Mouse (Mus musculus) liver, embryonic 12.5 days (tissue): ENCODE measurements around the gene Crcp. TPM values are rescaled to one million over a fixed set of nuclear protein-coding genes. Genes with fewer than 3 reads are reported as not detected.

Source experiments
- ATAC-seq: fragments of 200-750 bp; cut with Nextera tagmentation; 2 replicates; pipeline ENCODE4 v1.8.0; 2017; ENCODE audit warnings: moderate number of reproducible peaks, mild to moderate bottlenecking, moderate library complexity
- H3K27ac ChIP-seq: fragments of 300-500 bp; sonication (generic); 2 replicates; pipeline ENCODE4 v1.5.1; 2016; ENCODE audit warnings: mild to moderate bottlenecking
- H3K27me3 ChIP-seq: fragments of 300-500 bp; sonication (generic); replicated peaks from 2 replicates; pipeline ENCODE4 v1.6.1; 2016; ENCODE audit warnings: mild to moderate bottlenecking, moderate library complexity
- H3K36me3 ChIP-seq: fragments of 300-500 bp; sonication (generic); 2 replicates; pipeline ENCODE4 v1.6.1; 2016; ENCODE audit warnings: mild to moderate bottlenecking, moderate library complexity
- H3K4me1 ChIP-seq: fragments of 300-500 bp; sonication (generic); 2 replicates; pipeline ENCODE4 v1.6.1; 2016
- H3K4me2 ChIP-seq: fragments of 300-500 bp; sonication (generic); 2 replicates; pipeline ENCODE4 v1.6.1; 2016; ENCODE audit warnings: mild to moderate bottlenecking, moderate library complexity
- H3K4me3 ChIP-seq: fragments of 300-500 bp; sonication (generic); 2 replicates; pipeline ENCODE4 v1.5.1; 2016; ENCODE audit warnings: mild to moderate bottlenecking, moderate library complexity
- H3K9ac ChIP-seq: fragments of 300-500 bp; sonication (generic); 2 replicates; pipeline ENCODE4 v1.6.1; 2016; ENCODE audit warnings: mild to moderate bottlenecking, moderate library complexity
- H3K9me3 ChIP-seq: fragments of 300-500 bp; sonication (generic); replicated peaks from 2 replicates; pipeline ENCODE4 v1.6.1; 2016; ENCODE audit warnings: mild to moderate bottlenecking, moderate library complexity
- WGBS: fragments of 180-500 bp; shearing (Covaris S2); methylation state at CpG from one replicate; pipeline ENCODE4 v1.1.7; 2016; ENCODE audit not compliant: insufficient replicate concordance; 5-methylcytosine and 5-hydroxymethylcytosine counted together
- polyA plus RNA-seq: library from polyadenylated mRNA; unstranded; fragments of >200 nt; fragmentation: Nextera tagmentation; extraction: Ambion mirVana; gene quantifications from 2 replicates; pipeline ENCODE4 v1.2.1, GENCODE M21; 2016

Crcp gene
- polyA plus RNA-seq, 1 experiment from 2014 or later, result 34.7 TPM

DNA sequence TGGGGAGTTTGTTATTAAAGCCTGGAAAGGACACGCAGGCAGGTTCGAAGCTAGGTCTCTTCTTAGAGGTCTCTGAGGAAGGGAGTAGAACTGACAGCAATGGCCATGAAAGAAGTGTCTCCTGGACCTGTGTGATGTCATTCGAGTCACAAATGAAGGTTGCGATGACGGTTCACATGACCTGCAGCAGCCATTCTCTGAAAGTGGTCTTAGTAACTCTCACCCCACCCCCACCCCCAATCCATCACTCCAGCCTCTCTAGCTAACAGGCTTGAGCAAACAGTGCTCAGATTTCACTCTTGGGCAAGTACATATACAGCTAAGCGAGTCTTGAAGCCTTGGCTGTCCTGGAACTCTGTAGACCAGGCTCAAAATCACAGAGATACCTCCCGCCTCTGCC lies 25.9 kb upstream of the Crcp start:
- Histone ChIP-seq H3K27ac (peak overlapping the region; percentile 79), H3K9me3 (no peaks in the 10 kb centered on the region), H3K27me3 (no peaks in the 10 kb centered on the region), H3K4me2 (peak overlapping the region; percentile 77), H3K4me3 (peak overlapping the region; percentile 73), H3K36me3 (peaks cover 23% of the 10 kb centered on the region), H3K9ac (peak overlapping the region; percentile 82), H3K4me1 (peaks cover 34% of the 10 kb centered on the region)
- ATAC-seq, result no peak
- WGBS, result 51% methylated on average over 7 of the region's 7 CpGs

DNA sequence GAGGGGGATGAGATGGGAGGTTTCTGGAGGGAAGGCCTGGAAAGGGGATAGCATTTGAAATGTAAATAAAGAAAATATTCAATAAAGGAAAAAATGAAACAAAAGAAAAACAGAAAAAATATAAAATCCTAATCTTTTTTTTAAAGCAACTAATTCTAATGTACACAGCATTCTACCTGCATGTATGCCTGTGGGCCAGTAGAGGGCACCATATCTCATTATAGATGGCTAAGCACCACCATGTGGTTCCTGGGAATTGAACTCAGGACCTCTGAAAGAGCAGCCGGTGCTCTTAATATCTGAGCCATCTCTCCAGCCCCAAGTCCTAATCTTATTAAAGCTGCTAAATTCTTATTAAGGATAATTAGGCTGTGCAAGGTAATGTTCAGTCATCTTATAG lies 21.7 kb upstream of the Crcp start:
- Histone ChIP-seq H3K27ac (no peak overlapping the region), H3K4me1 (peaks cover 14% of the 10 kb centered on the region), H3K27me3 (no peaks in the 10 kb centered on the region), H3K4me3 (no peak overlapping the region), H3K9me3 (peaks cover 15% of the 10 kb centered on the region), H3K36me3 (peaks cover 23% of the 10 kb centered on the region), H3K9ac (no peak overlapping the region), H3K4me2 (no peak overlapping the region)
- ATAC-seq, result no peak
- WGBS, result 69% methylated on average over 1 of the region's 1 CpGs

DNA sequence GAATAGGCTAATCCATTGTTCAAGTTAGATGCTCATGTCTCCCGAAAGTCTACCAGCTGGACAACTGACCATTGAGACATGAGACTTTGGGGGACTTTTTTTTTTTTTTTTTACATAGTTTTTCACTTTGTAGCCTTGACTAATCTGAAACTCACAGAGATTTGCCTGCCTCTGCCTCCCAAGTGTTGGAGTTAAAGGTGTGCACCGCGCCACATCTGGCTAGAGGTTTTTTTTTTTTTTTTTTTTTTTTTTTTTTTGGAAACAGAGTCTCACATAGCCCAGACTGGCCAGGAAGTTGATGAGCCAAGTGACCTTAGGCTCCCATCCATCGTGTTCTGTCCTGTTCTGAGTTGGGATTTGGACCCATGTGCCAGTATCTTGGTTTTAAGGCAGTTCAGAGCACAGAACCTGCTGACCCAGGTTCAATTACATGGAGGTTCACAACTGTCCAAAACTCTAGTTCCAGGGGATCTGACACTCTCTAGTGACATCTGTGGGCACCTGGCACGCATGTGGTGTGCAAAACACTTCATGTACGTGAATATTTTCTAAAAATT lies 21.0 kb upstream of the Crcp start:
- Histone ChIP-seq H3K36me3 (peaks cover 30% of the 10 kb centered on the region), H3K9ac (no peak overlapping the region), H3K4me2 (no peak overlapping the region), H3K27ac (no peak overlapping the region), H3K27me3 (no peaks in the 10 kb centered on the region), H3K4me3 (no peak overlapping the region), H3K9me3 (peaks cover 15% of the 10 kb centered on the region), H3K4me1 (peaks cover 13% of the 10 kb centered on the region)
- ATAC-seq, result no peak
- WGBS, result 64% methylated on average over 6 of the region's 6 CpGs

DNA sequence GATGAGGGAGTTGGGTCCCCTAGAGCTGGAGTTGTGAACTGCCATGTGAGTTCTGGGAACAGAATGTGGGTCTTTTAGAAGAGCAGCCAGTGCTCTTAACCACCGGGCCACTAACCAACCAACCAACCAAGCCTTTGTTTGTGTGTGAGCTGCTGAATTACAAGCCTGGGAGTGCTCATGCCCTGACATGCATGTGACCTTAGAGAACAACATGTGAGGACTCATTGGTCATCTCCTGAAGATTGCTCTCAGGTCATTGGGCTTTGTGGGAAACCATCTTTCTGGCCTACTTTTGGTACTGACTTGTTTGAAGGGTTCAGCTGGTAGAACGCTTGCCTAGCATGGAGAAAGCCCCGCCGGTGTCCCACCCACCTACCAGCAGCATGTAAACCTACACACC lies 19.3 kb upstream of the Crcp start:
- H3K36me3 ChIP-seq, result peaks cover 41% of the 10 kb centered on the region
- H3K4me1 ChIP-seq, result peaks cover 8% of the 10 kb centered on the region
- H3K4me3 ChIP-seq, result no peak overlapping the region
- peaks cover 15% of the 10 kb centered on the region for H3K9me3 ChIP-seq
- H3K27ac ChIP-seq, result no peak overlapping the region
- no peaks in the 10 kb centered on the region for H3K27me3 ChIP-seq
- ATAC-seq, result no peak
- 82% methylated on average over 4 of the region's 4 CpGs for WGBS
- H3K4me2 ChIP-seq, result no peak overlapping the region
- no peak overlapping the region for H3K9ac ChIP-seq

DNA sequence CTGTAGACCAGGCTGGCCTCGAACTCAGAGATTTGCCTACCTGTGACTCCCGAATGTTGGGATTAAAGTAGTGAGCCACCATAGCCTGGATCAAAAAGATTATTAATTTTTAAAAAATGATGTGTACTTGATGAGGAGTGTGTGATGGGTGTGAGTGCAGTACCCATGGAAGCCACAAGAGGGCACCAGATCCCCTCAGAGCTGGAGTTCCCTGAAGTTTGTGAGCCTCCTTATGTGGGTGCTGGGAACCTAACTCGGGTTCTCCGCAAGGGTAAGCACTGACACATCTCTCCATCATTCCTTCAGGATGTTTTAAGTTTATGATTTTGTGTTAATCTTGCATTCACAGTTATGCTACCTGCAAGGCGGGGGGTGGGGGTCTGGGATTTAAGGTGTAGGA lies 18.1 kb upstream of the Crcp start:
- H3K27ac ChIP-seq, result no peak overlapping the region
- ATAC-seq, result no peak
- H3K27me3 ChIP-seq, result no peaks in the 10 kb centered on the region
- peaks cover 8% of the 10 kb centered on the region for H3K4me1 ChIP-seq
- peaks cover 53% of the 10 kb centered on the region for H3K36me3 ChIP-seq
- no peak overlapping the region for H3K4me3 ChIP-seq
- WGBS, result 81% methylated on average over 5 of the region's 5 CpGs
- H3K4me2 ChIP-seq, result no peak overlapping the region
- peaks cover 15% of the 10 kb centered on the region for H3K9me3 ChIP-seq
- no peak overlapping the region for H3K9ac ChIP-seq

DNA sequence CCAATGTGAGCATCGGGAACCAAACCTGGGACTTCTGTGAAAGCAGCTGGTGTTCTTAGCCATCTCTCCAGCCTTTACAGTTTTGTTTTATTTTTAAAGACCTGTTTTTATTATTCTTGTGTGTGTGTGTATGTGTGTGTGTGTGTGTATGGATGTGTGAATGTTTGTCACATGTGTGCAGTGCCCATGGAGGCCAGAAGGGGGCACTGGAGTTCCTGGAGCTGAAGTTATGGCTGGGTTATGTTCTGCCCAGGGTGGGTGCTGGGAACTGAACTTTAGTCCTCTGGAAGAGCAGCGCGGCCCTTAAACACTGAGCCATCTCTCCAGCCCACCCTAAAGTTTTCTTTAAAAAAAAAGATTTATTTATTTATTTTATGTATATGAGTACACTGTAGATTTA lies 14.0 kb upstream of the Crcp start:
- peaks cover 73% of the 10 kb centered on the region for H3K36me3 ChIP-seq
- whole genome bisulfite sequencing, result 92% methylated on average over 3 of the region's 3 CpGs

DNA sequence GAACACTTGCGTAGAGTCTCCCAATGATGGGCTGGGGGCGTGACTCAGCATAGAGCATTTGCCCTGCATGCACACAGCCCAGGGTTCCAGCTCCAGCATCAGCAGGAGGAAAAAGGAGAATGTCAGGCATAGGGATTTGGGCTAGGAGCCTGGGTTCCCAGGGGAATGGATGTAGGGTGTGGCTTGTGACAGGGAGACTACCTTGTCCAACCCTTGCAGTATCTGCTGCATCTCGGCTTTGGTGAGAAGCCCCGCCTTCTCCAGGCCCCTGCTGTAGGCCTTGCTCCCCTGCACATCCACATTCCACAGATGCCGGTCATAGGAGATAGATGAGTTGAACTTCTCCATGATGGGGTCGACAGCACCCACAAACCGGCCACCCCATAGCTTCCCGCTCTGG lies 9.6 kb upstream of the Crcp start:
- Histone ChIP-seq H3K36me3 (peaks cover 35% of the 10 kb centered on the region), H3K27me3 (no peaks in the 10 kb centered on the region), H3K4me1 (peaks cover 27% of the 10 kb centered on the region), H3K9me3 (no peaks in the 10 kb centered on the region), H3K4me2 (no peak overlapping the region), H3K9ac (no peak overlapping the region), H3K27ac (no peak overlapping the region), H3K4me3 (no peak overlapping the region)
- WGBS, result 68% methylated on average over 8 of the region's 8 CpGs
- no peak for ATAC-seq

More for the DNA sequence above, 14.0 kb upstream of the Crcp start:
- H3K9ac ChIP-seq, result no peak overlapping the region
- H3K4me1 ChIP-seq, result peaks cover 14% of the 10 kb centered on the region
- peaks cover 15% of the 10 kb centered on the region for H3K9me3 ChIP-seq
- H3K27ac ChIP-seq, result no peak overlapping the region
- no peak overlapping the region for H3K4me3 ChIP-seq
- H3K27me3 ChIP-seq, result no peaks in the 10 kb centered on the region
- ATAC-seq, result no peak
- no peak overlapping the region for H3K4me2 ChIP-seq

DNA sequence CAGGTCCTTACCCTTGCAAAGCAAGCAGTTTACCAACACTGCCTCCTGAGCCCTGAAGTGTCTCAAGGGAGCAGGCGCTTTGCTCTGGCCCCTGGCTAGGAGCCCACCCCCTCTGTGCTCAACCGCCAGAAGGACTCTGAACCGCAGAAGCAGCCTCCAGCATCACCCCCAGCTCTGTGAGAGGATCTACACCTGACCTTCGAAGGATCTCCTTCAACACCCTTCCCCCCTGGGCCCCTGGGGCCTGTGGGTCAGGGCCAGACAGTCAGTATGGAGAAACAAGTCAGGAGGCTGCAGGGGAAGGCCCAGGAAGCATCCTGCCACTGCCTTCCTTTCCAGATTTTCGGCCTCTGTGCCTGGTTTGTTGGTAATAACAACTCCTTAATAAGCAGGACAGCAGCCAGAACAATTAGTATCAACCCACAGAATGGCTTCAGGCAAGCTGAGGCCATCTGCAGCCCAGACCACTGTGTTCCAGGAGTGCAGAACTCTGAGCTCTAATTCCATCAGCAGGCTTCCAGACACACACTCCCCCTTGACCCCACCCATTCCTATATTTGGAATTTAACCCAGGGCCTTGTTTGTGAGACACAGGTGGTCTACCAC lies 7.6 kb upstream of the Crcp start:
- H3K27me3 ChIP-seq, result 0 out of 2 replicates have a peak, but pooled peaks cover 6% of the 10 kb centered on the region
- H3K4me3 ChIP-seq, result no peak overlapping the region
- 61% methylated on average over 5 of the region's 5 CpGs for WGBS
- H3K4me1 ChIP-seq, result peaks cover 24% of the 10 kb centered on the region
- no peak overlapping the region for H3K9ac ChIP-seq
- H3K27ac ChIP-seq, result peak overlapping the region; percentile 33; the same call in 1 of the 2 replicates
- no peak for ATAC-seq
- H3K9me3 ChIP-seq, result no peaks in the 10 kb centered on the region
- H3K4me2 ChIP-seq, result 0 out of 2 replicates have a peak overlapping the region, but pooled peaks have one; percentile 1
- H3K36me3 ChIP-seq, result peaks cover 16% of the 10 kb centered on the region

DNA sequence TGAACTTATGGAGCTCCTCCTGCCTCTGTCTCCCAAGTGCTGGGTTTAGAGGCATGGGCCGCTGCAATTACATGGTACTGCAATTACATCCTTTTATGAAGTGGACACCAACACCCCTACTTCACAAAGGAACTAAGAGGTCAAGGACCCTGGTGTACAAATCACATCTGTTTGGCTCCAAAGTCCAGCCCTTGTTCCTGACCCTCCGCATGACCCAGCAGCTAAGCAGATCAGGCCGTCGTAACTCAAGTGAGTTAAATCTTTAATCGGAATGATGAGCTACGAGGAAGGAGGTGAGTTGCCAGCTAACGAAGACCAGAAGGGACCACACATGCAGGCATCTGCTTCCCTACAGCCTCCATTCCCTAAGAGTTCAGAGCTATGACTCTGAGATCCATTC lies 6.7 kb upstream of the Crcp start:
- H3K27ac ChIP-seq, result no peak overlapping the region
- no peaks in the 10 kb centered on the region for H3K9me3 ChIP-seq
- 0 out of 2 replicates have a peak, but pooled peaks cover 12% of the 10 kb centered on the region for H3K27me3 ChIP-seq
- peaks cover 23% of the 10 kb centered on the region for H3K4me1 ChIP-seq
- no peak overlapping the region for H3K4me3 ChIP-seq
- 74% methylated on average over 7 of the region's 7 CpGs for WGBS
- no peak overlapping the region for H3K9ac ChIP-seq
- H3K36me3 ChIP-seq, result peaks cover 10% of the 10 kb centered on the region
- no peak for ATAC-seq
- peak overlapping the region; percentile 3 for H3K4me2 ChIP-seq

DNA sequence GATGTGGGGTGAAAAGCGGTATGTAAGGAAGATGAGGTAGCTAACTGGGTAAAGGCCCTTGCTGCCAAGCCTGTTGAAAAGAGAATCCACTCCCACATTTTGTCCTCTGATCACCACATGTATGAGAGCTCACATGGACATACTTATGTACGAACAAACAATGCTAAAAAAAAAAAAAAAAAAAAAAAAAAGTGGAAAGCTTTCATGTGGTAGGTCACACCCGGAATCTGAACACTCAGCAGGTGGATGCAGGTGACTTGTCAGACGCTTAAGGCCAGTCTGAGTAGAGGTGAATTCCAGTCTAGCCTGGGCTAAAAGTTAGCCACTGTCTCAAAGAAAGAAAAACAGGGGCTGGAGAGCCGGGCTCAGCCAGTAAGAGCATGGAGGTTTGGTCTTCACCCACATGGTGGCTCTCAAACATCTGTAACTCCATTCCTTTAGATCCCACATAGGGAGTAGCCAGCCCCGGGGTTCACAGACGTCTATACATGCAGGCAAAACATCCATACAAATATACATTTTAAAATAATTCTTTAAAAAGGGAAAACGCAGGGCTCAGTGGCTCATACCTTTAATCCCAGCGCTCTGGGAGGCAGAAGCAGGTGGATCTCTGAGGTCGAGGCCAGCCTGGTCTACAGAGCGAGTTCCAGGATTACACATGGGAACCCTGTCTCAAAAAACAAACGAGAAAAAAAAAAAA lies 5.9 kb upstream of the Crcp start:
- Histone ChIP-seq H3K4me3 (peak overlapping the region; percentile 71), H3K4me1 (peaks cover 23% of the 10 kb centered on the region), H3K36me3 (peaks cover 1% of the 10 kb centered on the region), H3K4me2 (peak overlapping the region; percentile 95), H3K27ac (peak overlapping the region; percentile 90; the same call in 1 of the 2 replicates), H3K9me3 (no peaks in the 10 kb centered on the region), H3K9ac (peak overlapping the region; percentile 77; the same call in 1 of the 2 replicates), H3K27me3 (0 out of 2 replicates have a peak, but pooled peaks cover 12% of the 10 kb centered on the region)
- WGBS, result 34% methylated on average over 12 of the region's 12 CpGs
- ATAC-seq, result no peak

DNA sequence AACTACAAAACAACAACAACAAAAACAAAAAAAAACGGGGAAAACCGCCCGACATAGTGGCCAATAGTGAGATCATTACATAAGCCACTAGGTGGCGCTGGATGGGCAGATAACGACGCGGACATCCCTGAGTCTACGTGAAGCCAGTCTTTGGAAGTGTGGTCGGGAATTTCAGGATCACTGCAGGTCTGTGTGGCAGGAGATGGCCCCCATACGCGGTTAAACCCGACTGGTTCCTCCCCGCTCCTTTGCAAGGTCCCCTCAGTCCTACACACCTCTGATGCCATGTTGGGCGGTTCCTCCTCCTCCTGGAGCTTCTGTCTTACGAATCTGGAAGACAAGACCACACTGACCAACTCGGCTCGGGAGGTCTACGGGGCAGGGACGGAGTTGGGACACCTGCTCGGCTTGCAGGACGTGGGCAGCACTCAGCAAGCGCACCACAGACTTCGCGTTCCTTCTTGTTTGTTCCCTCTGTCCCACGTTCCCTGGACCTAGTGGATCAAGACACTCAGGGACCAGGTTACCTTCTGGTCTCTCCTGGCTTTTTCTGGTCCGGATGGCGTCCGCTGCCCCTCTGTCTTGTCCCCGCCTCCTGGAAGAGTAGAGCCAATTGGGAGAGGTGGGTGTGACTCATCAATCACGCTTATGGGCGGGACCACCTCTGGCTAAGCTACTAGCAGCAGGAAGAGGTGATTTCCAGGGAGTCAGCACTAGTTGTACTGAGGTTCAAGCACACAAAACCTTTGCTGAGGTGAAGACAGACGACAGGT lies 5.1 kb upstream of the Crcp start:
- H3K36me3 ChIP-seq, result no peaks in the 10 kb centered on the region
- H3K27me3 ChIP-seq, result 0 out of 2 replicates have a peak, but pooled peaks cover 12% of the 10 kb centered on the region
- H3K4me3 ChIP-seq, result peak overlapping the region; percentile 71
- H3K9me3 ChIP-seq, result no peaks in the 10 kb centered on the region
- H3K27ac ChIP-seq, result peak overlapping the region; percentile 90
- WGBS, result 0% methylated on average over 32 of the region's 32 CpGs
- ATAC-seq, result peak; percentile 87
- H3K4me1 ChIP-seq, result peaks cover 29% of the 10 kb centered on the region
- peak overlapping the region; percentile 95 for H3K4me2 ChIP-seq
- H3K9ac ChIP-seq, result peak overlapping the region; percentile 77
